ENCODE assay signal across 10 mouse cellular contexts in genomic region chr7:125846866-125847527, GRCm38 (mm10).
A peak's percentile ranks its signal among the peaks of the same experiment; 100 is the strongest.
DNase-seq lines count a peak whose midpoint lies in the region; ATAC-seq and TF ChIP-seq lines count a peak whose summit lies in the region.
"Had no signal": no experiment of that assay in that cellular context is flagged by ENCODE, and none has a peak within 500 bp of the region (broad histone marks: within the 10 kb centered on the region; RNA-seq: fewer than 3 reads in every experiment).

No protein-coding gene starts in this region.

- no peak for TF ChIP-seq POLR2A in cortical plate, adult 2 months (IDR thresholded peaks at IDR 0.05; ENCODE audit: extremely low read depth, insufficient read depth, low read length)

- DNase-seq in heart, adult 11 months: peak; percentile 91
- no peak for DNase-seq in heart, embryonic 10.5 days (ENCODE audit: low spot score)
- peak; percentile 58 for DNase-seq in Muller cell, postnatal 12 days (ENCODE audit: inconsistent ontology term)
- peak; percentile 60 for DNase-seq in heart, postnatal 4 days
- DNase-seq in liver, postnatal 0 days: no peak
- no peak for DNase-seq in thymus, postnatal 10 days (ENCODE audit: low spot score in 2 of 2)

- no peak for ATAC-seq in liver, postnatal 0 days
- ATAC-seq: intestine, embryonic 15.5 days had no signal

- H3K27ac ChIP-seq in heart, embryonic 10.5 days: no peak overlapping the region
- peak overlapping the region; percentile 52; the same call in 1 of the 2 replicates for H3K27ac ChIP-seq in cortical plate, adult 2 months (ENCODE audit: insufficient read depth, low read length)
- H3K27ac ChIP-seq in liver, postnatal 0 days (ENCODE audit: low read depth): no peak overlapping the region
- H3K27ac ChIP-seq: intestine, embryonic 15.5 days; neural tube, embryonic 15.5 days had no signal

- WGBS in heart, embryonic 10.5 days: 55% methylated on average over 8 of the region's 8 CpGs
- 70% methylated on average over 8 of the region's 8 CpGs for WGBS in liver, postnatal 0 days (ENCODE audit: insufficient replicate concordance)

- H3K36me3 ChIP-seq in heart, embryonic 10.5 days: peaks cover 44% of the 10 kb centered on the region
- no peaks in the 10 kb centered on the region for H3K36me3 ChIP-seq in liver, postnatal 0 days (replicated peaks; ENCODE audit: insufficient read depth, low read length)
- H3K36me3 ChIP-seq: intestine, embryonic 15.5 days had no signal

- no peak for TF ChIP-seq CTCF in cortical plate, adult 2 months (IDR thresholded peaks at IDR 0.05; ENCODE audit: extremely low read depth, insufficient read depth, low read length)
- no peak for TF ChIP-seq CTCF in liver, postnatal 0 days (IDR thresholded peaks at IDR 0.05; ENCODE audit: low read depth)

- no peaks in the 10 kb centered on the region for H3K9me3 ChIP-seq in heart, embryonic 10.5 days
- no peaks in the 10 kb centered on the region for H3K9me3 ChIP-seq in liver, postnatal 0 days (ENCODE audit: low read length)
- H3K9me3 ChIP-seq: intestine, embryonic 15.5 days; megakaryocyte, embryonic 14.5 days; neural tube, embryonic 15.5 days had no signal

- H3K9ac ChIP-seq in liver, postnatal 0 days (replicated peaks): no peak overlapping the region
- H3K9ac ChIP-seq: intestine, embryonic 15.5 days; neural tube, embryonic 15.5 days had no signal

- H3K4me2 ChIP-seq in liver, postnatal 0 days (ENCODE audit: low read depth, low read length): no peak overlapping the region
- H3K4me2 ChIP-seq: intestine, embryonic 15.5 days; neural tube, embryonic 15.5 days had no signal

- H3K4me1 ChIP-seq in heart, embryonic 10.5 days: peaks cover 29% of the 10 kb centered on the region
- peaks cover 4% of the 10 kb centered on the region for H3K4me1 ChIP-seq in cortical plate, adult 2 months (ENCODE audit: control insufficient read depth, insufficient read depth, low read length)
- H3K4me1 ChIP-seq in liver, postnatal 0 days (ENCODE audit: insufficient read depth): no peaks in the 10 kb centered on the region
- H3K4me1 ChIP-seq: intestine, embryonic 15.5 days; neural tube, embryonic 15.5 days had no signal

- TF ChIP-seq EP300 in liver, postnatal 0 days (IDR thresholded peaks at IDR 0.05; ENCODE audit: low read depth): no peak

- no peak overlapping the region for H3K4me3 ChIP-seq in heart, embryonic 10.5 days
- no peak overlapping the region for H3K4me3 ChIP-seq in cortical plate, adult 2 months (ENCODE audit: insufficient read depth, low read length)
- no peak overlapping the region for H3K4me3 ChIP-seq in liver, postnatal 0 days (ENCODE audit: low read depth, low read length)
- H3K4me3 ChIP-seq: intestine, embryonic 15.5 days; megakaryocyte, embryonic 14.5 days; neural tube, embryonic 15.5 days had no signal

- H3K27me3 ChIP-seq in heart, embryonic 10.5 days (ENCODE audit: insufficient read depth, poor library complexity, severe bottlenecking): no peaks in the 10 kb centered on the region
- no peaks in the 10 kb centered on the region for H3K27me3 ChIP-seq in liver, postnatal 0 days (ENCODE audit: insufficient read depth, low read length)
- H3K27me3 ChIP-seq: intestine, embryonic 15.5 days; neural tube, embryonic 15.5 days had no signal

Comparison
In these comparisons a context has a peak if more than half of its experiments do, and no peak if none do; other contexts are left out.
1. DNase-seq: peak in heart, adult 11 months (single experiment), Muller cell, postnatal 12 days (single experiment) and heart, postnatal 4 days (single experiment); none in heart, embryonic 10.5 days (single experiment), liver, postnatal 0 days (single experiment) and thymus, postnatal 10 days (0 of 2).